In the genomic region with DNA sequence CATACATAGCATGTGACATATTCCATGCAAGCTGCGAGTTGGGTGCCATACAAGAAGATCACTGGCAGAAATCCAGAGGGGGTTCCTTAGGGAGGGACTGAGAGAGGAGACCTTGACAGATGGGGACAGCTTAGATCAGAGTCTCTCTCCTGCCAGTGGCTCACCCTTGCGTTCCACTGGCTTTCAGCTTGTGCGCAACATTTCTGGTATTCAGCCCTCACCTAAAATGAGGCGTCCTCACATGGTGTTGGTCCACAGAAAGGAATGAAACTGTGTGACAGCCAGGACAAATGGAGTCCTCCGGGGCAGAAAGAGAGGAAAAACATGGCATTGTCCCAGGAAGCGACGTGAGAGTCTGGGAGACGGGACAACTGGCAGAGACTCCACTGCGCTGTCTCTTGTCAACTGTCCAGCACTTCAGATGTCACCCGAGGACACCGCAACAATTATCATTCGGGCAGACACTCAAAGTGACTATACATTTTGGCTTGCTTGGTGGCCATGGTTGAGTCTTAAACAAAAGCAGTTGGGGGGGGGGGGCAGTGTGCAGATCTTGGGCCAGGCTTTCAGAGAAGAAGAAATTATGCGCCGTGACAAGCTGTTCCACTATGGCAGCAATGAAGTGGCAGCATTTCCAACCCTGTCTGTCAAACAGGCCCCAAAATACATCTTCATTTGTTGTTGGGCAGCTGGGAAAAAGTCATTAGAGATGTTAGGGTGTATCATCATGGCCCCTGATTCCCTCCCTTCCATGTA, we compare ENCODE assay signal across 8 mouse cellular contexts.
DNase-seq lines count a peak whose midpoint lies in the region; ATAC-seq lines count a peak whose summit lies in the region.

No protein-coding gene starts in this region.

- DNase-seq in frontal cortex, postnatal 25 days (ENCODE audit: low spot score in 2 of 2): no peak
- DNase-seq in right cerebral cortex, postnatal 14 days: peak; percentile 37
- no peak for DNase-seq in right cerebral cortex, adult 18-20 months
- DNase-seq in gonadal fat pad, adult 2 months (ENCODE audit: low read depth): peak; percentile 22
- peak; percentile 29 to 35 for DNase-seq in kidney, postnatal 4 days
- no peak for DNase-seq in spleen, adult 18-20 months

- peak; percentile 38; the same call in 1 of the 2 replicates for ATAC-seq in frontal cortex, adult (ENCODE audit: low TSS enrichment)
- no peak for ATAC-seq in monocyte, adult 5-6 weeks (replicated peaks; ENCODE audit: insufficient number of reproducible peaks, low FRiP score, low TSS enrichment, poor library complexity, severe bottlenecking)

Comparison
In these comparisons a context has a peak if more than half of its experiments do, and no peak if none do; other contexts are left out.
1. DNase-seq: peak in right cerebral cortex, postnatal 14 days (single experiment), gonadal fat pad, adult 2 months (single experiment) and kidney, postnatal 4 days (2 of 2); none in frontal cortex, postnatal 25 days (0 of 2), right cerebral cortex, adult 18-20 months (single experiment) and spleen, adult 18-20 months (0 of 2).